Mouse (Mus musculus) midbrain, embryonic 14.5 days (tissue): ENCODE results near the gene Avpi1. TPM values are rescaled to one million over a fixed set of nuclear protein-coding genes. Genes with fewer than 3 reads are reported as not detected.

Experiments
- ATAC-seq: fragments of 200-750 bp; cut with Nextera tagmentation; 2 replicates; pipeline ENCODE4 v1.8.0; 2017; ENCODE audit warnings: moderate number of reproducible peaks, moderate library complexity; ENCODE audit not compliant: low FRiP score, low TSS enrichment
- DNase-seq: peaks from one replicate; pipeline ENCODE4 v3.0.0-alpha.2; 2015
- H3K27ac ChIP-seq: fragments of 300-500 bp; sonication (generic); replicated peaks from 2 replicates; pipeline ENCODE4 v1.5.1; 2014; ENCODE audit warnings: mild to moderate bottlenecking, low read depth, low read length, moderate library complexity
- H3K27me3 ChIP-seq: fragments of 300-500 bp; sonication (generic); 2 replicates; pipeline ENCODE4 v1.6.1; 2014; ENCODE audit warnings: low read length, control low read depth, mixed read lengths; ENCODE audit not compliant: control insufficient read depth, insufficient read depth
- H3K36me3 ChIP-seq: fragments of 300-500 bp; sonication (generic); 2 replicates; pipeline ENCODE4 v1.6.1; 2014; ENCODE audit warnings: low read length, control low read depth; ENCODE audit not compliant: control insufficient read depth, insufficient read depth
- H3K4me1 ChIP-seq: fragments of 300-500 bp; sonication (generic); 2 replicates; pipeline ENCODE4 v1.6.1; 2014; ENCODE audit warnings: mild to moderate bottlenecking, antibody characterized with exemption, low read length, control low read depth; ENCODE audit not compliant: control insufficient read depth, insufficient read depth
- H3K4me2 ChIP-seq: fragments of 300-500 bp; sonication (generic); 2 replicates; pipeline ENCODE4 v1.6.1; 2014; ENCODE audit warnings: mild to moderate bottlenecking, low read length, moderate library complexity
- H3K4me3 ChIP-seq: fragments of 300-500 bp; sonication (generic); replicated peaks from 2 replicates; pipeline ENCODE4 v1.5.1; 2014; ENCODE audit warnings: low read depth, low read length
- H3K9ac ChIP-seq: fragments of 300-500 bp; sonication (generic); replicated peaks from 2 replicates; pipeline ENCODE4 v1.6.1; 2014; ENCODE audit warnings: mild to moderate bottlenecking, low read length, moderate library complexity
- H3K9me3 ChIP-seq: fragments of 300-500 bp; sonication (generic); 2 replicates; pipeline ENCODE4 v1.6.1; 2016; ENCODE audit warnings: low read length, control low read depth, mixed read lengths; ENCODE audit not compliant: control insufficient read depth
- WGBS: fragments of 180-500 bp; shearing (Covaris S2); extraction: QIAGEN DNeasy Blood & Tissue Kit; methylation state at CpG from one replicate; pipeline ENCODE4 v1.1.7; 2014; 5-methylcytosine and 5-hydroxymethylcytosine counted together
- polyA plus RNA-seq: library from polyadenylated mRNA; unstranded; fragments of >200 nt; fragmentation: Nextera tagmentation; extraction: Ambion mirVana; gene quantifications from 2 replicates; pipeline ENCODE4 v1.2.1, GENCODE M21; 2014

The Avpi1 gene
- polyA plus RNA-seq, 1 experiment from 2014 or later: 5.8 TPM

DNA sequence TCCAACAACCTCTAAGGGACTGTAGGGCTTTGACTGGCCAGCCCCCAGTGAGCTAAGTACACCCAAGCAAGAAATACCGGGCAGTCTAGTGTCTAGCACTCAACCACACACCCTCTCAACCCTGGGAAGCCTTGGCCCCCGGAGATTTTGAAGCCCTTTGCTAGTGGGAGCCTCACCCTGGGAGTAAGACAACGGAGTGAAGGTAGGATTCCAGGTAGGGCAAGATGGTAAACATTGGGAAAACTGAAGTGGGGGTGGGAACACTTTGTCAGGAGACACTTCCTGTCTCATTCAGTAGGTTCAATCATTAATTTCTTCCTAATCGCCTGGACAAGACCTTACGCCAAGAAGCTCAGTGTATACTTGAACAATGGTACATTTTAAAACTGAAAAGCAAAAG, 1.8 kb downstream of the Avpi1 start:
- WGBS: 94% methylated on average over 5 of the region's 5 CpGs
- H3K36me3 ChIP-seq: peaks cover 27% of the 10 kb centered on the region
- H3K27me3 ChIP-seq: peaks cover 6% of the 10 kb centered on the region; the same call in 1 of the 2 replicates
- no peak overlapping the region for H3K9ac ChIP-seq
- no peak for DNase-seq
- H3K4me3 ChIP-seq: no peak overlapping the region
- peaks cover 15% of the 10 kb centered on the region for H3K4me1 ChIP-seq
- H3K4me2 ChIP-seq: no peak overlapping the region
- ATAC-seq: no peak
- H3K27ac ChIP-seq: no peak overlapping the region
- H3K9me3 ChIP-seq: no peaks in the 10 kb centered on the region

DNA sequence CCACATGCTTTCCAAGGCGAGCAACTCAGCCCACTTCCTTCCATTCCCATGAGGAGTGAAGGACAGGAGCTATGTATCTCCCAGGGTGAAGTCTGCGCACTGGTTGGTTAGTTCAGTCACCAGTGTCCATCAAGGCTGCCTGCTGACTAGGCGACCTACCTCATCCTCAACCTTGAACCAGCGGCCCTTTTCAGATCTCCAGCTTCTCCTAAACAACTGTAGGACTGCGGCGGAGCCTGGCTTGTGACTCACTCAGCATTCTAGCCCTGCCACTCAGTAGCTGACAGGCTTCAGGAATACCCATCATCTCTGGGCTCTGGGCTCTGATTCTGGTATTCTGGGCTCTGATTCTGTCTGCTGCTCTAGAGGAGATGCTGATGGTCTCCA, 2.6 kb downstream of the Avpi1 start:
- Histone ChIP-seq H3K4me1 (peaks cover 15% of the 10 kb centered on the region), H3K4me3 (no peak overlapping the region), H3K4me2 (no peak overlapping the region), H3K27me3 (peaks cover 6% of the 10 kb centered on the region; the same call in 1 of the 2 replicates), H3K27ac (no peak overlapping the region), H3K9ac (no peak overlapping the region), H3K9me3 (no peaks in the 10 kb centered on the region), H3K36me3 (peaks cover 35% of the 10 kb centered on the region)
- WGBS: 95% methylated on average over 6 of the region's 6 CpGs
- ATAC-seq (no peak), DNase-seq (no peak)

DNA sequence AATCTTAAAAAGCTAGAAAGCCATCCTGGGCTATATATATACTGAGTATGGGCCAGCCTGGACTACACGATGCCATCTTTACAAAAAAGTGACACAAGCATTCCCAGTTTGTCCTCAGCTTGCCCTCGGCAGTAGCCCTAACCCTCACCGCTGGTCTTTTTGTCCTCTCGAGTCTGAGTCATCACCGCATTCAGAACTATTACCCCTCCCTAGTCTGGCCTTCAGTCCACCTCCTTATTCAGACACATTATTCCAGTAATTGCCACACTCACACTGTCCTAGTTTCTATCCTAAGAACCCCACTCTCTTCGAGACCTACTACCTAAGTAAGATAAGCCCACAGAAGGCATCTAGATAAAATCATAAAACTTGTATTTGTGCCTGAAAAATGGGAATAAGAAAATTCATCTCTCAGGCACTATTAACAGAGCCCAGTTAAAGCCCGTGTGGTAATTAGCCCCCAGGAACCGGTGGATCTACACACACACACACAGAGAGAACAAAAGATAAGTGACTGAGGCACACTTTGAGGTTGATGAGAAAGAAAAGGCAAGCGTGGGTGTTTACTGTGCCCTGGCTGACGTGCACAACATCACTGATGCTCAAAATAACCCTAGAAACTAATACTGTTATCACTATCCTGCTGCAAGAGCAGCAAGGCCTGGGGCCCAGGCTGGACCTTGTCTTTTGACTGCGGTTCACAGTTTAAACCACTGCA, 3.2 kb downstream of the Avpi1 start:
- no peak overlapping the region for H3K4me2 ChIP-seq
- no peak overlapping the region for H3K4me3 ChIP-seq
- peaks cover 15% of the 10 kb centered on the region for H3K4me1 ChIP-seq
- H3K27ac ChIP-seq: no peak overlapping the region
- WGBS: 87% methylated on average over 11 of the region's 11 CpGs
- H3K9ac ChIP-seq: no peak overlapping the region
- no peaks in the 10 kb centered on the region for H3K9me3 ChIP-seq
- peaks cover 41% of the 10 kb centered on the region for H3K36me3 ChIP-seq
- ATAC-seq (no peak), DNase-seq (no peak)
- H3K27me3 ChIP-seq: peaks cover 6% of the 10 kb centered on the region; the same call in 1 of the 2 replicates

DNA sequence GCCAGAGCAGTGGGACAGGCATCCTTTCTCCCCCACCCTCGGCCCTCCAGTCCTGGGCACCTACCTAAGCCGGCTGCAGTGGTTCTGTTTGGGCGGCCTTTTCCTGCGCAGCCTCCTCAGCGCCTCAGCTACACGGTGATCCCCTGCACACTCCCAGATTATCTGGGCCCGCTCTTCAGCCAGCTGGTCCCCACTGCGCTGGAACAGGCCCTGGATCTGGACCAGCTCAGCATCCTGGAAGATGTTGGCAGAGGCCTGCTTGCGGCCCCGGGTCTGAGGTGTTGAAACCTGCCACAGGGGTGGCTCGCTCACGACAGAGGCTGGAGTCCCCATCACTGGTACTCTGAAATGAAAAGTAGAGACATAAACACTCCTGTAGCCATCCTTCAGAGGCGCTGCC, 4.2 kb downstream of the Avpi1 start:
- Histone ChIP-seq H3K9me3 (no peaks in the 10 kb centered on the region), H3K36me3 (peaks cover 51% of the 10 kb centered on the region), H3K4me1 (peaks cover 13% of the 10 kb centered on the region), H3K27ac (no peak overlapping the region), H3K27me3 (peaks cover 6% of the 10 kb centered on the region; the same call in 1 of the 2 replicates), H3K9ac (no peak overlapping the region), H3K4me2 (no peak overlapping the region), H3K4me3 (no peak overlapping the region)
- DNase-seq (no peak), ATAC-seq (no peak)
- WGBS: 89% methylated on average over 13 of the region's 13 CpGs

DNA sequence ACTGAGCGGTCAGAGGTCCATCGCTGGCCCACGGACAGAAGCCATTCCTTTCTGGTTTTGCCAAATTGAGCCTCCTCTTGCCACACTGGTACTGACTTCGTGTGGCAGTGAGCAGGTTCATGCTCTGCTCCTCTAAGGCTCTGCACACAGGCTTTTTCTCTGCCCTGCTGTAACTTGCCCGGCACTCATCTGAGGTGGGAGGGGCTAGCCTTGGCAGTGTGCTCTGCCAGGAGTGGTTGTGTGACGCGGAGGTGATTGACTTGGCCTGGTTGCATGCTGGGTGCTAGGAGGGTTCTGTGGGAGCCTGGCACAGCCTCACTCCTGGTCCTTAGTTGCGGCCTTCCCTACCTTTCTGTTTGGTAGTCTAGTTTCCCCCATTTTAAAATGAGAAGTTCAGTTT, 8.4 kb downstream of the Avpi1 start:
- ATAC-seq: no peak
- H3K36me3 ChIP-seq: peaks cover 81% of the 10 kb centered on the region
- no peaks in the 10 kb centered on the region for H3K4me1 ChIP-seq

DNA sequence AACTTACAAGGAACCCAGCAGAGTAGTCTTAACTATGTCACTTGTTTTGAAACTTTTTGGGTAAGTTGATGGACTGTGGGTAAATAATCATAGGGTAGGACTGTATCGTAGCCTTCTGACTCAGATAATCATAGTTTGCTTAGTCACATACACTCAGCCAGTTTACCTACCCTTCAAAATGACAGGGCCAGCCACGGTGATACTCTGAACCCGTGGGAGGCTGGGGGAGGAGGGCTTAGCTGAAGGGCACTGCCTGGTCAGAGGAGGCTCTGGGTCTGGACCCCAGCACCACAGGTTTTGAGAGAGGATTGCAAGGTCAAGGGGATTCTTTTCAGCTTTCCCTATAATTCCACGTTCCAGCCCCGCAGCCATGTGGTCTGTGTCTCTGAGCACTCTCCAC, 10.3 kb downstream of the Avpi1 start:
- Histone ChIP-seq H3K4me1 (no peaks in the 10 kb centered on the region), H3K27ac (no peak overlapping the region), H3K9ac (no peak overlapping the region), H3K4me2 (no peak overlapping the region), H3K4me3 (no peak overlapping the region), H3K9me3 (no peaks in the 10 kb centered on the region), H3K27me3 (no peaks in the 10 kb centered on the region), H3K36me3 (peaks cover 82% of the 10 kb centered on the region)
- no peak for DNase-seq
- ATAC-seq: no peak
- WGBS: 88% methylated on average over 5 of the region's 5 CpGs

More for the DNA sequence above, 8.4 kb downstream of the Avpi1 start:
- WGBS: 96% methylated on average over 8 of the region's 8 CpGs
- no peak for DNase-seq
- Histone ChIP-seq H3K9me3 (no peaks in the 10 kb centered on the region), H3K4me3 (no peak overlapping the region), H3K9ac (no peak overlapping the region), H3K27me3 (no peaks in the 10 kb centered on the region), H3K27ac (no peak overlapping the region), H3K4me2 (no peak overlapping the region)

DNA sequence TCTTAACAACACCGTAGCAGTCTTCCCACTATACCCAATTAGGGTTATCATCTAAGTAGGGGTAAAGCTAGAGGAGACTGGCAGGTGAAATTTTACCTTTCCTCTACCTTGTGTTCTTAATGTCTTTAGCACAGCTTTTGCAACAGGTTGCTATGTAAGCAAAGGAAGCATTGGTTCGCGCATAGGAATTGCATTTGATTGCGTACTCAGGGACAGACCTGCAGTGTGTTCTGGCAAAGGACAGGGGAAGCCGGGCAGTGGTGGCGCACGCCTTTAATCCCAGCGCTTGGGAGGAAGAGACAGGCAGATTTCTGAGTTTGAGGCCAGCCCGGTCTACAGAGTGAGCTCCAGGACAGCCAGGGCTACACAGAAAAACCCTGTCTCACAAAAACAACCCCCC, 10.7 kb downstream of the Avpi1 start:
- no peak for ATAC-seq
- Histone ChIP-seq H3K27ac (no peak overlapping the region), H3K4me1 (no peaks in the 10 kb centered on the region), H3K4me3 (no peak overlapping the region), H3K36me3 (peaks cover 83% of the 10 kb centered on the region), H3K4me2 (no peak overlapping the region), H3K27me3 (no peaks in the 10 kb centered on the region), H3K9me3 (no peaks in the 10 kb centered on the region), H3K9ac (no peak overlapping the region)
- WGBS: 95% methylated on average over 9 of the region's 9 CpGs
- no peak for DNase-seq

DNA sequence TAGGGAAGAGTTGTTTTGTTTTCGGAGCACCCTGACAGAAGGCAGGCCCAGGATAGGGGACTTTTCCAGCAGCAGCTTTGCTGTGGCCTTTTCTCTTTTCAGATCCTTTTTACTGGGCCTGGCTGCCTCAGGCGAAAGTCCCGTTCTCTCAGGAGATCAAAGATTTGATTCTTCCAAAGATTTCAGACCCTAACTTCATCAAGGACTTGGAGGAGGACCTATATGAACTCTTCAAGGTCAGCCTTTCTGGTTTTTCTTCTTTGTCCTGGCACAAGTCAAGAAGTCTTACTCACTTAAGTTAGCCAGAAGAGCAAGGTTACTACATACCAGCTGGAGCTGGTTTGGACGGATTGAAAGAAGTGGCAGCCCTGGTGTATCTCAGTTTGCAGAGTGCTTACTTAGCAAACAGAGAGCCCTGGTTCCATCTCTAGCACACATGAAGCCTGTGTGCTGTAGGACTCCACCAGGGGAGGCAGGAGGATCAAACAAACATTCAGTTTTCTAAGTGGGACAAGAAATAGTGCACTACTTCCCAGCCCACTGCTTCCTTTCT, 13.0 kb downstream of the Avpi1 start:
- Histone ChIP-seq H3K4me3 (no peak overlapping the region), H3K4me2 (no peak overlapping the region), H3K9me3 (no peaks in the 10 kb centered on the region), H3K36me3 (peaks cover 69% of the 10 kb centered on the region), H3K27ac (no peak overlapping the region), H3K27me3 (no peaks in the 10 kb centered on the region), H3K9ac (no peak overlapping the region), H3K4me1 (no peaks in the 10 kb centered on the region)
- WGBS: 94% methylated on average over 4 of the region's 4 CpGs
- DNase-seq (no peak), ATAC-seq (no peak)

DNA sequence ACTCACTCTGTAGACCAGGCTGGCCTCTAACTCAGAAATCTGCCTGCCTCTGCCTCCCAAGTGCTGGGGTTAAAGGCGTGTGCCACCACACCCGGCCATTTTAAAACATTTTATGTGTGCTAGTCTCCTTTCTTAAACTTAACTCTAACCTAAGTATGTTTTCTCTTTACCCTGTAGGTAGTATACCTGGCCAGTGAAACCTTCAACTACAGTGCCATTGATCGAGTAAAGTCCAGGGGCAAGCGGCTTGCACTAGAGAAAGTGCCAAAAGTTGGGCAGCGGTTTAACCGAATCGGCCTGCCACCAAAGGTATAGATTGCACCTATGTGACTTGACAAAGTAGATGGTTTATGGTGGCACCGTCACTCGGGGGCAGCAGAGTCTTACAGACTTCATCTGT, 24.2 kb downstream of the Avpi1 start:
- no peak for ATAC-seq
- Histone ChIP-seq H3K36me3 (peaks cover 36% of the 10 kb centered on the region), H3K27ac (no peak overlapping the region), H3K4me3 (no peak overlapping the region), H3K9ac (no peak overlapping the region), H3K27me3 (no peaks in the 10 kb centered on the region), H3K4me1 (no peaks in the 10 kb centered on the region), H3K9me3 (no peaks in the 10 kb centered on the region), H3K4me2 (no peak overlapping the region)
- 98% methylated on average over 9 of the region's 9 CpGs for WGBS
- no peak for DNase-seq
